Mouse (Mus musculus) lung, embryonic 14.5 days (tissue): Measurements from ENCODE around the gene Ms4a6d. TPM values are rescaled to one million over a fixed set of nuclear protein-coding genes. Genes with fewer than 3 reads are reported as not detected.

Experiments used
- ATAC-seq: fragments of 200-750 bp; cut with Nextera tagmentation; 2 replicates; pipeline ENCODE4 v1.8.0; 2017; ENCODE audit warnings: mild to moderate bottlenecking, moderate TSS enrichment, moderate library complexity; ENCODE audit not compliant: insufficient read depth
- DNase-seq: peaks from one replicate; pipeline ENCODE4 v3.0.0-alpha.2; 2015
- H3K27ac ChIP-seq: fragments of 300-500 bp; sonication (generic); 2 replicates; pipeline ENCODE4 v1.5.1; 2014; ENCODE audit warnings: low read depth, mild to moderate bottlenecking, moderate library complexity
- H3K27me3 ChIP-seq: fragments of 300-500 bp; sonication (generic); 2 replicates; pipeline ENCODE4 v1.6.1; 2014; ENCODE audit warnings: low read length, control low read depth; ENCODE audit not compliant: insufficient read depth
- H3K36me3 ChIP-seq: fragments of 300-500 bp; sonication (generic); 2 replicates; pipeline ENCODE4 v1.6.1; 2014; ENCODE audit warnings: control low read depth; ENCODE audit not compliant: insufficient read depth
- H3K4me1 ChIP-seq: fragments of 300-500 bp; sonication (generic); 2 replicates; pipeline ENCODE4 v1.6.1; 2014; ENCODE audit warnings: antibody characterized with exemption, control low read depth; ENCODE audit not compliant: insufficient read depth
- H3K4me2 ChIP-seq: fragments of 300-500 bp; sonication (generic); 2 replicates; pipeline ENCODE4 v1.6.1; 2014; ENCODE audit warnings: mild to moderate bottlenecking
- H3K4me3 ChIP-seq: fragments of 300-500 bp; sonication (generic); 2 replicates; pipeline ENCODE4 v1.5.1; 2014; ENCODE audit warnings: low read depth, low read length
- H3K9ac ChIP-seq: fragments of 300-500 bp; sonication (generic); 2 replicates; pipeline ENCODE4 v1.6.1; 2014
- H3K9me3 ChIP-seq: fragments of 300-500 bp; sonication (generic); 2 replicates; pipeline ENCODE4 v1.6.1; 2016; ENCODE audit warnings: low read depth, low read length, control low read depth
- CTCF ChIP-seq: IDR thresholded peaks from 2 replicates; pipeline ENCODE4 v1.5.1; 2016; ENCODE audit warnings: antibody characterized with exemption, low read depth
- WGBS: fragments of 180-500 bp; shearing (Covaris S2); extraction: QIAGEN DNeasy Blood & Tissue Kit; methylation state at CpG from one replicate; pipeline ENCODE4 v1.1.7; 2014; 5-methylcytosine and 5-hydroxymethylcytosine counted together
- polyA plus RNA-seq: library from polyadenylated mRNA; unstranded; fragments of >200 nt; fragmentation: Nextera tagmentation; extraction: Ambion mirVana; gene quantifications from 2 replicates; pipeline ENCODE4 v1.2.1, GENCODE M21; 2014

Ms4a6d gene
- polyA plus RNA-seq, 1 experiment from 2014 or later, result 5.2 TPM

- no peak overlapping the region for H3K4me3 ChIP-seq
- DNase-seq, result no peak
- TF ChIP-seq CTCF, result no peak
- no peaks in the 10 kb centered on the region for H3K27me3 ChIP-seq
- 54% methylated on average over 5 of the region's 5 CpGs for WGBS
- no peak overlapping the region for H3K4me2 ChIP-seq
- H3K4me1 ChIP-seq, result no peaks in the 10 kb centered on the region
- no peak overlapping the region for H3K9ac ChIP-seq
- no peaks in the 10 kb centered on the region for H3K36me3 ChIP-seq
- no peaks in the 10 kb centered on the region for H3K9me3 ChIP-seq
- H3K27ac ChIP-seq, result no peak overlapping the region
- ATAC-seq, result no peak
Measured at GRCm38 (mm10) chr19:11625231-11625630, 20.6 kb upstream of the Ms4a6d start.

GRCm38 (mm10) chr19:11624800-11625199, 20.2 kb upstream of the Ms4a6d start:
- DNase-seq, result no peak
- Histone ChIP-seq H3K36me3 (no peaks in the 10 kb centered on the region), H3K4me3 (no peak overlapping the region), H3K9ac (no peak overlapping the region), H3K27ac (no peak overlapping the region), H3K27me3 (no peaks in the 10 kb centered on the region), H3K4me2 (no peak overlapping the region), H3K4me1 (no peaks in the 10 kb centered on the region), H3K9me3 (no peaks in the 10 kb centered on the region)
- no peak for ATAC-seq
- TF ChIP-seq CTCF, result no peak

DNA sequence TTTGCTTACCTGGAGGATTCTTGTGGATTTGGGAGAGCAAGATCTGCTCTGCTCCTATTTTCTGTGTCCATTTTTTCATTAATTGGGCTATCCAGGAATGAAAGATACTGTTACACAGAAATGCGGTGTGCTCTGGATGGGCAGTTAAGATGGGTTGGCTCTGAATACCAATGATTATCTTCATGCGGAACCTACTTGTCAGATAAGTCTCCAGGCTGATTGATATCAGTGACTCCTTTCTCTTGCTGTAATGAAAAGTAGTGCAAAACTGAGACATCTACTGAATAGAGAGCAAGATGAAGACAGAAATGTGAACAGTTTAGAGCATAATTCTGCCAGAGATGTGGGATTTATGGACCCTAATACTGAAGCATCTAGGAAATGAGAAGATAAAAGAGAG, 18.9 kb upstream of the Ms4a6d start, which contains the start of gene Ms4a2:
Gene Ms4a2, minus strand, starts transcription at position 169 of the 400 bp plus-strand sequence.
- ATAC-seq, result no peak
- TF ChIP-seq CTCF, result no peak
- H3K9me3 ChIP-seq, result no peaks in the 10 kb centered on the region
- no peak within 1 kb of the TSS for H3K4me2 ChIP-seq
- no peak within 1 kb of the TSS for H3K9ac ChIP-seq
- no peak within 1 kb of the TSS for H3K4me3 ChIP-seq
- no peak for DNase-seq
- no peaks in the 10 kb centered on the region for H3K4me1 ChIP-seq
- no peak within 1 kb of the TSS for H3K27ac ChIP-seq
- H3K36me3 ChIP-seq, result no peaks in the 10 kb centered on the region
- 80% methylated on average over 2 of the region's 2 CpGs for WGBS
- H3K27me3 ChIP-seq, result no peaks in the 10 kb centered on the region

- Histone ChIP-seq H3K9me3 (no peaks in the 10 kb centered on the region), H3K36me3 (no peaks in the 10 kb centered on the region), H3K4me2 (no peak overlapping the region), H3K4me1 (0 out of 2 replicates have a peak, but pooled peaks cover 3% of the 10 kb centered on the region), H3K27ac (no peak overlapping the region), H3K4me3 (no peak overlapping the region), H3K27me3 (no peaks in the 10 kb centered on the region), H3K9ac (no peak overlapping the region)
- no peak for TF ChIP-seq CTCF
- no peak for ATAC-seq
- DNase-seq, result no peak
Measured at GRCm38 (mm10) chr19:11617983-11618382, 13.3 kb upstream of the Ms4a6d start.

- Histone ChIP-seq H3K4me1 (0 out of 2 replicates have a peak, but pooled peaks cover 3% of the 10 kb centered on the region), H3K27me3 (no peaks in the 10 kb centered on the region), H3K36me3 (no peaks in the 10 kb centered on the region), H3K9me3 (no peaks in the 10 kb centered on the region), H3K27ac (no peak overlapping the region; the same call in 1 of the 2 replicates), H3K4me3 (no peak overlapping the region), H3K4me2 (no peak overlapping the region), H3K9ac (no peak overlapping the region)
- DNase-seq, result no peak
- TF ChIP-seq CTCF, result no peak
- no peak for ATAC-seq
- 52% methylated on average over 2 of the region's 2 CpGs for WGBS
Measured at GRCm38 (mm10) chr19:11614805-11615204, 10.2 kb upstream of the Ms4a6d start.

DNA sequence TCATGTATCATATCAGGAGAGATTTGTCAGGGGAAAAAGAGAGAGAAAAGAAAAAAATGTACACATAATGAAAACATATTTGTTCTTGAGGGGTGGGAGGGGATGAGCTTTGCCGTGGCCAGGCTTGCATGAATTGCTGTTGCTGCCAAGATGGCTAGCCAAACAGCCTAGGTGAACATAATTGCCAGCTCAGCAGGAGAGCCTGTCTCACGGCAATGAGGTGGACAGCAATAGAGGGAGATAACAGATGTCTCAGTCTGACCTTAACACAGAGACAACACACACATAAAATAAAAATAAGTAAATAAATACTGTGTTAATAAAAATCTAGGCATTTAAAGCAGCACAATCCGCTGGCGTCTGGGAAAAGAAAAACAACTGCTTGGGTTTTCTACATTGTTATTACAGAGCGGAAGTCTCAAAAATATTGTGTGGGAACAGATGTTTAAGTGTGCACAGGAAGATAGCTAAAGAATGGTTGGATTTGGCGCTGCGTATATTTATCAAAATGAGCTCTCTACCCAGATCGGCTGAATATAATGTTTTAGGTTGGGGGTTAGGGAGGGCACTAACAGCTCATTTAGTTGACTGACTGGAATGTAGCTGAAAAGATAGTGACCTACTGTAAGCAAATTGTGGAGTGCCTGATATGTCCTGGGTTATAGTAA, 9.3 kb upstream of the Ms4a6d start:
- DNase-seq (peak; percentile 47), ATAC-seq (no peak)
- TF ChIP-seq CTCF, result no peak
- 27% methylated on average over 8 of the region's 8 CpGs for WGBS
- no peak overlapping the region for H3K4me2 ChIP-seq
- no peak overlapping the region for H3K4me3 ChIP-seq
- H3K9me3 ChIP-seq, result no peaks in the 10 kb centered on the region
- no peaks in the 10 kb centered on the region for H3K36me3 ChIP-seq
- H3K4me1 ChIP-seq, result 0 out of 2 replicates have a peak, but pooled peaks cover 3% of the 10 kb centered on the region
- H3K27me3 ChIP-seq, result no peaks in the 10 kb centered on the region
- H3K9ac ChIP-seq, result no peak overlapping the region
- H3K27ac ChIP-seq, result peak overlapping the region; percentile 6; the same call in 1 of the 2 replicates

- Histone ChIP-seq H3K36me3 (no peaks in the 10 kb centered on the region), H3K9ac (no peak overlapping the region), H3K27ac (no peak overlapping the region), H3K4me2 (no peak overlapping the region), H3K4me1 (0 out of 2 replicates have a peak, but pooled peaks cover 3% of the 10 kb centered on the region), H3K4me3 (no peak overlapping the region), H3K9me3 (no peaks in the 10 kb centered on the region), H3K27me3 (no peaks in the 10 kb centered on the region)
- no peak for DNase-seq
- no peak for TF ChIP-seq CTCF
- WGBS, result 84% methylated on average over 1 of the region's 1 CpGs
- no peak for ATAC-seq
Measured at GRCm38 (mm10) chr19:11613084-11613483, 8.4 kb upstream of the Ms4a6d start.
